Mouse (Mus musculus) stomach, embryonic 14.5 days (tissue): ENCODE measurements at regions not wholly inside any gene's neighbourhood (a gene's known extent, or its start where the extent isn't known, plus 50 kb on each side); places are given as distances from the start of the nearest gene placed in this dataset.
"Not testable (repeated sequence)": the region's sequence is repeated elsewhere in the genome, so short reads cannot be mapped to it uniquely, and the experiment has no call there.

Source experiments
- ATAC-seq: fragments of 200-750 bp; cut with Nextera tagmentation; 2 replicates; pipeline ENCODE4 v1.8.0; 2017; ENCODE audit warnings: low read depth, moderate TSS enrichment; ENCODE audit not compliant: insufficient number of reproducible peaks, insufficient read depth, low FRiP score
- H3K27ac ChIP-seq: fragments of 300-500 bp; sonication (generic); 2 replicates; pipeline ENCODE4 v1.5.1; 2014; ENCODE audit warnings: mild to moderate bottlenecking, low read length, moderate library complexity, mixed read lengths
- H3K27me3 ChIP-seq: fragments of 300-500 bp; sonication (generic); 2 replicates; pipeline ENCODE4 v1.6.1; 2014; ENCODE audit warnings: low read length, control low read depth, mixed read lengths; ENCODE audit not compliant: control insufficient read depth, insufficient read depth
- H3K36me3 ChIP-seq: fragments of 300-500 bp; sonication (generic); 2 replicates; pipeline ENCODE4 v1.6.1; 2014; ENCODE audit warnings: mild to moderate bottlenecking, control low read depth, low read length, moderate library complexity, mixed read lengths; ENCODE audit not compliant: control insufficient read depth, insufficient read depth
- H3K4me1 ChIP-seq: fragments of 300-500 bp; sonication (generic); 2 replicates; pipeline ENCODE4 v1.6.1; 2014; ENCODE audit warnings: low read length, control low read depth, mixed read lengths; ENCODE audit not compliant: control insufficient read depth, insufficient read depth
- H3K4me2 ChIP-seq: fragments of 300-500 bp; sonication (generic); replicated peaks from 2 replicates; pipeline ENCODE4 v1.6.1; 2014; ENCODE audit warnings: low read depth, low read length, control low read depth
- H3K4me3 ChIP-seq: fragments of 300-500 bp; sonication (generic); 2 replicates; pipeline ENCODE4 v1.5.1; 2014; ENCODE audit warnings: low read depth, low read length, control low read depth
- H3K9ac ChIP-seq: fragments of 300-500 bp; sonication (generic); replicated peaks from 2 replicates; pipeline ENCODE4 v1.6.1; 2014; ENCODE audit warnings: low read depth, mild to moderate bottlenecking, control low read depth, low read length, moderate library complexity, mixed read lengths
- H3K9me3 ChIP-seq: fragments of 300-500 bp; sonication (generic); 2 replicates; pipeline ENCODE4 v1.6.1; 2016; ENCODE audit warnings: low read depth, low read length, control low read depth; ENCODE audit not compliant: control insufficient read depth
- WGBS: fragments of 180-500 bp; shearing (Covaris S2); extraction: QIAGEN DNeasy Blood & Tissue Kit; methylation state at CpG from one replicate; pipeline ENCODE4 v1.1.7; 2014; 5-methylcytosine and 5-hydroxymethylcytosine counted together

- Histone ChIP-seq H3K9me3 (no peaks in the 10 kb centered on the region), H3K36me3 (no peaks in the 10 kb centered on the region), H3K27ac (no peak overlapping the region), H3K9ac (no peak overlapping the region), H3K27me3 (no peaks in the 10 kb centered on the region), H3K4me1 (no peaks in the 10 kb centered on the region), H3K4me3 (no peak overlapping the region), H3K4me2 (no peak overlapping the region)
- 75% methylated on average over 3 of the region's 3 CpGs for WGBS
- ATAC-seq, result no peak
Measured at GRCm38 (mm10) chrX:93049755-93050143, 236.5 kb upstream of the Arx start.

- no peak overlapping the region for H3K4me2 ChIP-seq
- no peaks in the 10 kb centered on the region for H3K9me3 ChIP-seq
- no peak overlapping the region for H3K27ac ChIP-seq
- ATAC-seq, result no peak
- H3K4me3 ChIP-seq, result no peak overlapping the region
- H3K9ac ChIP-seq, result no peak overlapping the region
- H3K36me3 ChIP-seq, result no peaks in the 10 kb centered on the region
- no peaks in the 10 kb centered on the region for H3K4me1 ChIP-seq
- 76% methylated on average over 4 of the region's 4 CpGs for WGBS
- H3K27me3 ChIP-seq, result no peaks in the 10 kb centered on the region
Measured at GRCm38 (mm10) chrX:93059533-93059932, 226.7 kb upstream of the Arx start.

DNA sequence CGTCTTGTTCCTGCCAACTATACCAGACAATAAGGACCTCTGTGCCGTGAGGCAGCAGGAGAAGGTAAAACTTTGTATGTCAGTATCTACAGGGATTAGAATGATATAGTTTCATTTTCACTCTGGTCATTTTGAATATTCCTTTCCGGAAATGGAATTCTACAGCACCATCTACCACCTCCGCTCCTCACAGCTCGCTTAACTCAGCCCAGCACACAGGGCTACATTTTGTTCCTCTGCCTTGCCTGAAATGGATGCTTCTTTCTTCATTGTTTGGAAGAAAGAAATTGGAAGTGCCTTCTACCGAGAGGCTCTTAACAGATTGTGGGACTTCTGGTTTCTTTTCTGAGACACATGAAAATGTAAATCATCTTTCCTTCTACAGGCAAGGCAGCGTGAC lies 217.4 kb upstream of the Arx start:
- H3K36me3 ChIP-seq, result no peaks in the 10 kb centered on the region
- no peak overlapping the region for H3K9ac ChIP-seq
- 52% methylated on average over 7 of the region's 7 CpGs for WGBS
- no peak overlapping the region for H3K4me2 ChIP-seq
- H3K4me3 ChIP-seq, result no peak overlapping the region
- no peak overlapping the region for H3K27ac ChIP-seq
- ATAC-seq, result no peak
- H3K4me1 ChIP-seq, result no peaks in the 10 kb centered on the region
- H3K9me3 ChIP-seq, result no peaks in the 10 kb centered on the region
- no peaks in the 10 kb centered on the region for H3K27me3 ChIP-seq

DNA sequence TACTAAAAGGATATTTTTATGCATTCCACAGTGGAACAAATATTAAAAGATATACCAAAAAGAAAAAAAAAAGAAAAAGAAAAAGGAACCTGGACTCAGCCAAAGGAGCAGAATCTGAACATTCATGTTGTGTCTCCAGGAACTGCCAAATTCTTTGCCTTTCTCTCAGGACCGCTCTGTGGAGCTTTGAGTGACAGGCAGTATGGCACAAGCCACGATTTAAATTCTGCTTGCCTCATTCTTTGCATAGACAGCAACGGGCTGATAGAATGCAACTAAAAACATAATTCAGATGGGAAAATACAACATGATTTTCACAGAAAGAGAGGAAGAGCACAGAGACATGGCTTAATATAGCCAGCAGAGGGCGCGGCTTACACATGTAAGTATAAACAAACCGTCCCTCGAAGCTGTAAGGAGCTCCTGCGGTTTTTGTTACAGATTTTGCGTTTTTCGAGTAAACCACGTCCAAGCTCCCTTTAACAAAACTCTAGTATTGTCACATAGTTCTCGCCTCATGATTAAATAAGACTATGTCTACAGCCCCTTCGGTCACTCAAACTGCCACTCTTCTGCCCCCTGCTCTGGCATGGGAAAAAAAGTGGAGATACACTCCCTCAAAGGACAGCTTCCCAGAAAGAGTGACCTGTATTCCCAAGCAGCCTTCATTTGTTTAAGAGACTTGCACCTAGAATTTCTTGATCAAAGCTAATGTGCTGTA lies 216.5 kb upstream of the Arx start:
- Histone ChIP-seq H3K27me3 (no peaks in the 10 kb centered on the region), H3K9me3 (no peaks in the 10 kb centered on the region), H3K27ac (no peak overlapping the region), H3K4me1 (no peaks in the 10 kb centered on the region), H3K36me3 (no peaks in the 10 kb centered on the region), H3K9ac (no peak overlapping the region), H3K4me3 (no peak overlapping the region), H3K4me2 (no peak overlapping the region; the same call in 1 of the 2 replicates)
- ATAC-seq, result no peak
- 17% methylated on average over 13 of the region's 13 CpGs for WGBS

- no peaks in the 10 kb centered on the region for H3K9me3 ChIP-seq
- H3K27ac ChIP-seq, result no peak overlapping the region
- no peak overlapping the region for H3K4me3 ChIP-seq
- no peaks in the 10 kb centered on the region for H3K36me3 ChIP-seq
- WGBS, result 55% methylated on average over 5 of the region's 5 CpGs
- H3K27me3 ChIP-seq, result no peaks in the 10 kb centered on the region
- H3K4me1 ChIP-seq, result no peaks in the 10 kb centered on the region
- H3K4me2 ChIP-seq, result no peak overlapping the region
- no peak overlapping the region for H3K9ac ChIP-seq
- no peak for ATAC-seq
Measured at GRCm38 (mm10) chrX:93070290-93070611, 216.0 kb upstream of the Arx start.

DNA sequence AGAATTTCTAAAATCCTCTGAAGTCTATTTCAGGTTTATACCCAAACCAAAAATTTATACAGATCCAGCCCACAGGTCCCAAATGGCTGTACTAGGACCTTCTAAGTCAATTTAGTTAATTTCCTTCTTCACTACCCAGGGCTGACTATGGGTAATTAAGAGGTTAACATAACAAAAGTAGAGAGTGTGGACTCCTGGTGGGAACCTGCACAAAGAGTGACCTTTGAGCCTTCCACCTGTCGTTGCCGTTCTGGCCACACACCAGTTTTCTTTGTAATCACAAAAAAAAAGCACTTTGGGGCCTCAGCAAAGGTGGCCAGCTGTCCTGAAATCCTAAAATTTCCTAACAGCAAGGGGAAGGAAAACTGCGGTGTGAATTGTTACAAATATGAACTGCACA lies 197.3 kb upstream of the Arx start:
- WGBS, result 27% methylated on average over 3 of the region's 3 CpGs
- ATAC-seq, result no peak
- no peaks in the 10 kb centered on the region for H3K4me1 ChIP-seq

GRCm38 (mm10) chrX:93097551-93097950 lies 188.7 kb upstream of the Arx start:
- Histone ChIP-seq H3K27me3 (no peaks in the 10 kb centered on the region), H3K4me3 (no peak overlapping the region), H3K27ac (no peak overlapping the region), H3K9me3 (no peaks in the 10 kb centered on the region), H3K9ac (no peak overlapping the region), H3K4me1 (no peaks in the 10 kb centered on the region), H3K36me3 (no peaks in the 10 kb centered on the region), H3K4me2 (no peak overlapping the region)
- ATAC-seq, result no peak
- WGBS, result 56% methylated on average over 2 of the region's 2 CpGs

More for the DNA sequence above, 197.3 kb upstream of the Arx start:
- Histone ChIP-seq H3K27ac (no peak overlapping the region), H3K4me3 (no peak overlapping the region), H3K27me3 (no peaks in the 10 kb centered on the region), H3K36me3 (no peaks in the 10 kb centered on the region), H3K9me3 (no peaks in the 10 kb centered on the region), H3K4me2 (no peak overlapping the region), H3K9ac (no peak overlapping the region)

- H3K36me3 ChIP-seq, result no peaks in the 10 kb centered on the region
- H3K27me3 ChIP-seq, result no peaks in the 10 kb centered on the region
- no peaks in the 10 kb centered on the region for H3K9me3 ChIP-seq
- H3K9ac ChIP-seq, result no peak overlapping the region
- 76% methylated on average over 4 of the region's 4 CpGs for WGBS
- no peak for ATAC-seq
- H3K4me1 ChIP-seq, result no peaks in the 10 kb centered on the region
- H3K4me2 ChIP-seq, result no peak overlapping the region
- no peak overlapping the region for H3K27ac ChIP-seq
- no peak overlapping the region for H3K4me3 ChIP-seq
Measured at GRCm38 (mm10) chrX:93107930-93108567, 178.2 kb upstream of the Arx start.

GRCm38 (mm10) chrX:93154367-93154766 lies 131.9 kb upstream of the Arx start:
- ATAC-seq, result not testable (repeated sequence)

More at GRCm38 (mm10) chrX:93154367-93154766, 131.9 kb upstream of the Arx start:
- H3K4me3 ChIP-seq, H3K36me3 ChIP-seq, H3K4me2 ChIP-seq, H3K27me3 ChIP-seq, H3K4me1 ChIP-seq, H3K9me3 ChIP-seq, H3K9ac ChIP-seq, H3K27ac ChIP-seq: not testable (repeated sequence)
